Mouse (Mus musculus): ENCODE results near the gene H2-DMb2. TPM values are rescaled to one million over a fixed set of nuclear protein-coding genes. Genes with fewer than 3 reads are reported as not detected.

H2-DMb2 gene
- total and polyA plus RNA-seq, 3 experiments, result 0.77 to 1.5 TPM; not detected in 1

DNA sequence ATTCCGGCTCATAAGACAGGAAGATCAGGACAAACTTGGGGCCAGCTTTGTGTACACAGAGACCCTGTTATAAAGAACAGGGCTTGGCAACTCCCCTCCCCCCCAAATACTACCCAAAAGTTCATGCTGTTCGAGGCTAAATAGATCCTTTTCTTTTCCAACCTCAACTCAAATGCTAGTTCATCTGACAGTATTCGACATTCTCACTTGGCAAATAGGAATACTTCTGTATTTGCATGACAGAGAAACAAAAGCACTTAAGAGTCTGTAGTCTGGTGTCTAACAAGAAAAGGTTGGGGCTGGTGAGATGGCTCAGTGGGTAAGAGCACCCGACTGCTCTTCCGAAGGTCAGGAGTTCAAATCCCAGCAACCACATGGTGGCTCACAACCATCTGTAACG is 34.6 kb upstream of the H2-DMb2 start:
- no peaks in the 10 kb centered on the region for H3K27me3 ChIP-seq (ENCODE audit: control insufficient read depth in 1 of 2, insufficient read depth in 2 of 2, low read length in 2 of 2)
- no peak for TF ChIP-seq TBP (IDR thresholded peaks at IDR 0.05; ENCODE audit: low read depth, low read length)
- TF ChIP-seq GATA1 (IDR thresholded peaks at IDR 0.05; ENCODE audit: low read depth, low read length), result no peak
- no peak for TF ChIP-seq E2F4 (IDR thresholded peaks at IDR 0.05; ENCODE audit: borderline replicate concordance, low read depth, low read length)
- no peak for TF ChIP-seq ELF1 (IDR thresholded peaks at IDR 0.05; ENCODE audit: low read depth, low read length)
- no peak for TF ChIP-seq ETS1 (IDR thresholded peaks at IDR 0.05; ENCODE audit: low read depth, low read length)
- TF ChIP-seq MYB (IDR thresholded peaks at IDR 0.05; ENCODE audit: low read depth, low read length), result no peak
- no peak for TF ChIP-seq ZC3H11A (IDR thresholded peaks at IDR 0.05; ENCODE audit: low read depth, low read length)
- TF ChIP-seq MAX (IDR thresholded peaks at IDR 0.05; ENCODE audit: low read length), result no peak
- TF ChIP-seq ZMIZ1 (IDR thresholded peaks at IDR 0.05; ENCODE audit: low read depth, low read length), result no peak
- no peak for TF ChIP-seq POLR2AphosphoS2 (IDR thresholded peaks at IDR 0.05; ENCODE audit: low read length)
- TF ChIP-seq HCFC1 (IDR thresholded peaks at IDR 0.05; ENCODE audit: low read depth, low read length), result no peak
- no peak for TF ChIP-seq KAT2A (conservative IDR thresholded peaks at IDR 0.05; ENCODE audit: low read depth, low read length)
- no peak for TF ChIP-seq SIN3A (IDR thresholded peaks at IDR 0.05; ENCODE audit: low read length)
- TF ChIP-seq MAFK (IDR thresholded peaks at IDR 0.05; ENCODE audit: borderline replicate concordance, low read depth, low read length), result no peak
- TF ChIP-seq NELFE (IDR thresholded peaks at IDR 0.05; ENCODE audit: low read depth, low read length), result no peak
- no peak for TF ChIP-seq MEF2A (IDR thresholded peaks at IDR 0.05; ENCODE audit: extremely low read depth, insufficient replicate concordance, low read depth, low read length, poor library complexity, severe bottlenecking)
- no peak for TF ChIP-seq POLR2A (IDR thresholded peaks at IDR 0.05; ENCODE audit: control insufficient read depth in 1 of 2, insufficient read depth in 1 of 2, low read depth in 1 of 2, low read length in 2 of 2, poor library complexity in 1 of 2)
- H3K9me3 ChIP-seq (replicated peaks; ENCODE audit: insufficient read depth, low read length), result no peaks in the 10 kb centered on the region
- H3K27ac ChIP-seq (ENCODE audit: control insufficient read depth, low read depth, low read length), result no peak overlapping the region
- H3K4me3 ChIP-seq (ENCODE audit: control insufficient read depth in 1 of 2, insufficient read depth in 1 of 2, low read depth in 2 of 2, low read length in 2 of 2), result no peak overlapping the region
- H3K36me3 ChIP-seq (ENCODE audit: control insufficient read depth in 1 of 2, insufficient read depth in 2 of 2, low read length in 2 of 2), result peaks cover under 1 to 11% of the 10 kb centered on the region in 2 experiments
- no peak overlapping the region for H3K9ac ChIP-seq (ENCODE audit: control insufficient read depth, low read depth, low read length, poor library complexity, severe bottlenecking)
- H3K4me1 ChIP-seq (ENCODE audit: control insufficient read depth in 1 of 2, insufficient read depth in 2 of 2, low read length in 2 of 2), result no peaks in the 10 kb centered on the region
- no peaks in the 10 kb centered on the region; the same call in 1 of the 2 replicates for H3K79me2 ChIP-seq (ENCODE audit: control insufficient read depth, insufficient read depth, low read length, poor library complexity)
- DNase-seq (ENCODE audit: low read depth, low spot score), result no peak

DNA sequence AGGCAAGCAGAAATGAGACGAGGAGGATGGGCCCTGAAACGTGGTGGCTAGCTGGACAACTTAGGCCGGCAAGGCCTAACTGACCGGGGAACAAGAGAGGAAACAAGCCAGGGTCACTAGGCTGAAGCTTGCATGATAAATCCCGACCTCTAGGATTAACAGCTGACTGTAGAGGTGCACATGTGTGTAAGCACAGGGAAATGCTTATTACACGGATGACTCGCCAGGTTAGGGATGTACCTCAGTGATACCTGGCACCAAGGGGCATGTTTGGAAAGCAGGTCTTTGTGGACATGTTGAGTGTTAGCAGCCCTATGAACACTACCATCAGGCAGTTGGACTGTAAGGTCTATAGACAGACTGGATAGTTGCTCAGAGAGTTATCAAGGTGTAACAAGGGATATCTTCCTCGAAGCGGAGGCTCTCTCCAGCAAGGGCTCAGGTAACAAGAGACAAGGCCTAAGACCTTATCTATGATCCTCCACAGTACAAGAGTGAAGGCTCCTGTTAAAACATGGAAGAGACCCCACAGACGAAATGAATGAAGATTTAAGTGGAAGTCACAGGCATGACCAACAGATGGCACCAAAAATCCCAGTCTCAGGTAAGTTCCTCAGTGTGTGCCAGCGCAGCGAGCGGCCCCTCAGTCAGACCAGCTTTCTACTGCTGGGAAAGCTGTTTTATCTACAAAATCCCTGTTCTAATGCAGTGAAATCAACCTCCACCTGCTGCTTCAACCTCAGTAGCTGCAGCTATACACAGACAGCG is 33.9 kb upstream of the H2-DMb2 start:
- no peak overlapping the region for H3K4me3 ChIP-seq (ENCODE audit: control insufficient read depth in 1 of 2, insufficient read depth in 1 of 2, low read depth in 2 of 2, low read length in 2 of 2)
- no peak overlapping the region for H3K9ac ChIP-seq (ENCODE audit: control insufficient read depth, low read depth, low read length, poor library complexity, severe bottlenecking)
- peaks cover 1% of the 10 kb centered on the region; the same call in 1 of the 2 replicates for H3K79me2 ChIP-seq (ENCODE audit: control insufficient read depth, insufficient read depth, low read length, poor library complexity)
- H3K9me3 ChIP-seq (replicated peaks; ENCODE audit: insufficient read depth, low read length), result no peaks in the 10 kb centered on the region
- H3K27me3 ChIP-seq (ENCODE audit: control insufficient read depth in 1 of 2, insufficient read depth in 2 of 2, low read length in 2 of 2), result no peaks in the 10 kb centered on the region
- DNase-seq (ENCODE audit: low read depth, low spot score), result peak; percentile 56
- peak in 2 of 3 experiments; percentile 31 to 42; a peak in 4 of 6 replicates for TF ChIP-seq CTCF (IDR thresholded peaks at IDR 0.05 in 2 of 3, conservative IDR thresholded peaks at IDR 0.05 in 1 of 3; ENCODE audit: control insufficient read depth in 1 of 3, insufficient read depth in 1 of 3, low read depth in 2 of 3, low read length in 3 of 3, poor library complexity in 1 of 3, severe bottlenecking in 1 of 3)
- TF ChIP-seq USF2 (IDR thresholded peaks at IDR 0.05; ENCODE audit: borderline replicate concordance in 1 of 2, insufficient read depth in 1 of 2, low read depth in 1 of 2, low read length in 2 of 2), result no peak
- no peak for TF ChIP-seq MAZ (IDR thresholded peaks at IDR 0.05; ENCODE audit: low read depth, low read length)
- TF ChIP-seq JUND (IDR thresholded peaks at IDR 0.05; ENCODE audit: low read depth, low read length), result no peak
- TF ChIP-seq RCOR1 (IDR thresholded peaks at IDR 0.05; ENCODE audit: low read depth, low read length), result no peak
- peak; percentile 21; the same call in 1 of the 2 replicates for TF ChIP-seq SMC3 (IDR thresholded peaks at IDR 0.05; ENCODE audit: low read depth, low read length)
- TF ChIP-seq TCF12 (IDR thresholded peaks at IDR 0.05; ENCODE audit: low read depth, low read length), result no peak
- no peak for TF ChIP-seq MAFK (IDR thresholded peaks at IDR 0.05; ENCODE audit: borderline replicate concordance, low read depth, low read length)
- TF ChIP-seq RAD21 (IDR thresholded peaks at IDR 0.05; ENCODE audit: low read depth, low read length), result no peak
- no peak for TF ChIP-seq POLR2AphosphoS2 (IDR thresholded peaks at IDR 0.05; ENCODE audit: low read length)
- H3K27ac ChIP-seq (ENCODE audit: control insufficient read depth, low read depth, low read length), result no peak overlapping the region
- peaks cover 3 to 19% of the 10 kb centered on the region in 2 experiments for H3K36me3 ChIP-seq (ENCODE audit: control insufficient read depth in 1 of 2, insufficient read depth in 2 of 2, low read length in 2 of 2)
- no peaks in the 10 kb centered on the region for H3K4me1 ChIP-seq (ENCODE audit: control insufficient read depth in 1 of 2, insufficient read depth in 2 of 2, low read length in 2 of 2)
